Mouse (Mus musculus) midbrain, postnatal 0 days (tissue): ENCODE data around the gene Gm10147. TPM values are rescaled to one million over a fixed set of nuclear protein-coding genes. Genes with fewer than 3 reads are reported as not detected.
"Not testable (repeated sequence)": the region's sequence is repeated elsewhere in the genome, so short reads cannot be mapped to it uniquely, and the experiment has no call there.

Experiments used
- ATAC-seq: fragments of 200-750 bp; cut with Nextera tagmentation; 2 replicates; pipeline ENCODE4 v1.8.0; 2017; ENCODE audit warnings: moderate number of reproducible peaks, mild to moderate bottlenecking, moderate TSS enrichment, moderate library complexity; ENCODE audit not compliant: low FRiP score
- DNase-seq: peaks from one replicate; pipeline ENCODE4 v3.0.0-alpha.2; 2015; ENCODE audit warnings: low spot score
- H3K27ac ChIP-seq: fragments of 300-500 bp; sonication (generic); 2 replicates; pipeline ENCODE4 v1.5.1; 2014; ENCODE audit warnings: low read depth, mild to moderate bottlenecking, low read length, mixed read lengths
- H3K27me3 ChIP-seq: fragments of 300-500 bp; sonication (generic); 2 replicates; pipeline ENCODE4 v1.6.1; 2014; ENCODE audit warnings: low read length, control low read depth, mixed read lengths; ENCODE audit not compliant: insufficient read depth
- H3K36me3 ChIP-seq: fragments of 300-500 bp; sonication (generic); 2 replicates; pipeline ENCODE4 v1.6.1; 2014; ENCODE audit warnings: low read length, control low read depth, mixed read lengths; ENCODE audit not compliant: insufficient read depth
- H3K4me1 ChIP-seq: fragments of 300-500 bp; sonication (generic); 2 replicates; pipeline ENCODE4 v1.6.1; 2014; ENCODE audit warnings: mild to moderate bottlenecking, control low read depth, antibody characterized with exemption, low read length, mixed read lengths; ENCODE audit not compliant: insufficient read depth
- H3K4me2 ChIP-seq: fragments of 300-500 bp; sonication (generic); 2 replicates; pipeline ENCODE4 v1.6.1; 2014; ENCODE audit warnings: low read depth, mild to moderate bottlenecking, low read length, mixed read lengths; ENCODE audit not compliant: poor library complexity, severe bottlenecking
- H3K4me3 ChIP-seq: fragments of 300-500 bp; sonication (generic); 2 replicates; pipeline ENCODE4 v1.5.1; 2014; ENCODE audit warnings: low read depth, mild to moderate bottlenecking, low read length, moderate library complexity
- H3K9ac ChIP-seq: fragments of 300-500 bp; sonication (generic); replicated peaks from 2 replicates; pipeline ENCODE4 v1.6.1; 2014; ENCODE audit warnings: mild to moderate bottlenecking, low read length, moderate library complexity, mixed read lengths; ENCODE audit not compliant: poor library complexity, severe bottlenecking
- H3K9me3 ChIP-seq: fragments of 300-500 bp; sonication (generic); 2 replicates; pipeline ENCODE4 v1.6.1; 2016; ENCODE audit warnings: low read length, control low read depth
- WGBS: fragments of 180-500 bp; shearing (Covaris S2); extraction: QIAGEN DNeasy Blood & Tissue Kit; methylation state at CpG from one replicate; pipeline ENCODE4 v1.1.7; 2014; 5-methylcytosine and 5-hydroxymethylcytosine counted together
- microRNA-seq: library from miRNA; unstranded; fragments of <30 nt; microRNA quantifications from one replicate; pipeline ENCODE4, GENCODE M21; 2016; ENCODE audit warnings: borderline number of aligned reads
- polyA plus RNA-seq: library from polyadenylated mRNA; unstranded; fragments of >200 nt; fragmentation: Nextera tagmentation; extraction: Ambion mirVana; gene quantifications from 2 replicates; pipeline ENCODE4 v1.2.1, GENCODE M21; 2015
- total RNA-seq: library from RNA; depleted of rRNA; stranded (reverse); fragments of >200 nt; gene quantifications from 2 replicates; pipeline ENCODE4 v1.2.3, GENCODE M21; 2014; rRNA removed

Gene Gm10147
- total RNA-seq (not detected in 2 replicates), polyA plus RNA-seq (not detected in 2 replicates)

GRCm38 (mm10) chrX:28607742-28608141 is at the start of gene Gm10147:
Gene Gm10147 (minus strand): TSS chrX:28607842.
- H3K4me2 ChIP-seq, H3K27me3 ChIP-seq, H3K9ac ChIP-seq, H3K27ac ChIP-seq, H3K4me1 ChIP-seq, H3K36me3 ChIP-seq, DNase-seq, H3K9me3 ChIP-seq, H3K4me3 ChIP-seq, ATAC-seq: not testable (repeated sequence)
- WGBS: no CpG with 5 or more reads among the region's 7 CpGs

Small RNAs within 50 kb of the gene (microRNA-seq; reads per million reads assigned to microRNA genes)
- gene Gm44499: not detected
